Mouse (Mus musculus) spleen, embryonic (tissue): Measurements from ENCODE around the gene Edem1.

Experiments used
- CTCF ChIA-PET: fragments of 350-600 bp; sonication (Branson Sonifier 250); formaldehyde crosslinking; loops from one replicate; lab custom pipeline; 2022; lab: Charles Lee

Gene Edem1

GRCm38 (mm10) chr6:108828234-108828868 is at the start of gene Edem1:
Gene Edem1 (plus strand): TSS chr6:108828641.
- CTCF ChIA-PET = no interaction called here

DNA sequence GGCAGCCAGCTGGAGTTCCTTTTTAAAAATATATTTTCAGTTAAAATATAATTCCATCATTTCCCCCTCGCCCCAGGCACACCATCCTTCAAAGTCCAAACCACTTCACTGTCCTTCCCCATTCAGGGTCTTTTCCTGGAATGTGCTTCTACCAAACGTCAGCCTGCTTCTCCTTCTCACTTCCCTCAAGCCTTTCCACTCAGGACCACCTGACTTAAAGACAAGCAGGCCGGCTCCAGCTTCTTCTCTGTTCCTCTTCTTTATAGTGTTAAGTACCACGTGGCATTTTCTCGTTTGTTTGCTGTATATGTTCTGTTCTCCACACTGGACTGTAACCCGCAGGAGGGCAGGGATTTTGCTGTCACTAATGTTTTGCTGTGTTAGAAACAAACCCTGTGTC is 46.6 kb upstream of the Edem1 start:
- CTCF ChIA-PET = interaction anchor here (0.5 kb wide), 1 partner anchor 70 kb away, joined by 3 read pairs; no protein-coding TSS in a partner anchor

- CTCF ChIA-PET = interaction anchor here (0.5 kb wide), 1 partner anchor 71 kb away, joined by 3 read pairs; no protein-coding TSS in a partner anchor
Observed at GRCm38 (mm10) chr6:108782526-108783183, 45.8 kb upstream of the Edem1 start, which contains the start of gene Arl8b. Gene Arl8b (plus strand): TSS chr6:108783099.

GRCm38 (mm10) chr6:108783184-108783881 is 45.1 kb upstream of the Edem1 start:
- CTCF ChIA-PET = no interaction called here

DNA sequence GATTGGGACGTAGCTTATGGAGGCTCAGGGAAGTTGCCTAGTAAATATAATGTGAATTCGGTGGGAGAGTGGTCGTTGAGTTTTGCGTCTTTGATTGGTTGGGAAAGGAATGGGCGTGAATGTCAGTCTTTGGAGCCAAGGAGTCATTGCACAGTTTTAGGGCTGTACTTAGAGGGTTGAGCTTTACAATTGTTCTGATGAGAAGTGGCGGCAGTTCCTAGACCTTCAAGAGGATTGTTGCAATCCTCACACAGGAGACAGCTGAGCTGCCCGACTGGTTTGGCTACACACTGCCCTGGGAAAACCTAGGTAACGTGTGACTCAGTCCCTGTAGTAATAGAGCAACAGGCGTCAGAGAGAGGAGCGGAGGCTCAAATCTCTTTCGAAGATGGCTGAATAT is 44.4 kb upstream of the Edem1 start:
- CTCF ChIA-PET = no interaction called here

DNA sequence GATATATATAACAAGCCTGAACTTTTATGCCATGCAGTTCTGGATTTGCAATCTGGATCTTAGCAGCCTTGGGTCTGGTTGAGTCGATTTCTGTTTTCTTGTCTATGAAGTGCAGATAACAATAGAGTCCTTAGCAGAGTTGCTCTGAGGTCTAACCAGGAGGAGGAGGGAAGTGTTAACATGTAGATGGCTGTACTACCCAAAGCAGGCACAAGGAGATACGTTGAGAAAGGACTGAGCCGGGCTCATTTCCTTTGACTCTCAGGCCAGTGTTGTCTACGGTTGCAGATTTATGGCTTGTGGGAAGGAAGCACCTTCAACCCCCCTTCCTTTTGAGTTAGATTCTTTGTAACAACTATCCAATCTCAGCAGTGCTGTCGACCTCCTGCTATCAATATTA is 43.6 kb upstream of the Edem1 start:
- CTCF ChIA-PET = interaction anchor here (0.6 to 0.7 kb wide), 2 partner anchors 116 to 720 kb away, joined by 3 read pairs; no protein-coding TSS in a partner anchor

- CTCF ChIA-PET = no interaction called here
Observed at GRCm38 (mm10) chr6:108785551-108785950, 42.9 kb upstream of the Edem1 start.

- CTCF ChIA-PET = interaction anchor here (0.6 kb wide), 1 partner anchor 10 kb away, joined by 3 read pairs; no protein-coding TSS in a partner anchor
Observed at GRCm38 (mm10) chr6:108791498-108791897, 36.9 kb upstream of the Edem1 start.

DNA sequence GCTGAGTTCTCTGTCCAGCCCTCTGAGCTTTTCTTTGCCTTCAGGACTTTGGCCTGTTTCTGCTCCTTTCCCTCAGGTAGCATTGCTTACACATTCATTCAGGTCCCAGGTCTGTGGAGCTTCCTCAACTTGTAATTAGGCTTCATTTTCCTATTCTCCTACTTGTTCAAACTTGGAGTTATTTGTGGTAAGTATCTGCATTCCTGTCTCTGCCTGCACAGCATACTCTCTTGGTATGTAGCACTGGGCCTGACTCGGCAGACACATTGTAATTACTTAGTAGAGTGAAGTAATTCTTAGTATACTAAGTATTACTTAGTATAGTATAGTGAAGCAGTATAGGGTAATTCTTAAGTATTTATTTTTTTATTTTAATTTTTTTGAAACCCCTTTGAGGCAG is 32.5 kb upstream of the Edem1 start:
- CTCF ChIA-PET = interaction anchor here (0.7 kb wide), 1 partner anchor 38 kb away, joined by 4 read pairs; no protein-coding TSS in a partner anchor

GRCm38 (mm10) chr6:108796706-108797105 is 31.7 kb upstream of the Edem1 start:
- CTCF ChIA-PET = interaction anchor here (1.3 kb wide), 1 partner anchor 10 kb away, joined by 4 read pairs; no protein-coding TSS in a partner anchor

DNA sequence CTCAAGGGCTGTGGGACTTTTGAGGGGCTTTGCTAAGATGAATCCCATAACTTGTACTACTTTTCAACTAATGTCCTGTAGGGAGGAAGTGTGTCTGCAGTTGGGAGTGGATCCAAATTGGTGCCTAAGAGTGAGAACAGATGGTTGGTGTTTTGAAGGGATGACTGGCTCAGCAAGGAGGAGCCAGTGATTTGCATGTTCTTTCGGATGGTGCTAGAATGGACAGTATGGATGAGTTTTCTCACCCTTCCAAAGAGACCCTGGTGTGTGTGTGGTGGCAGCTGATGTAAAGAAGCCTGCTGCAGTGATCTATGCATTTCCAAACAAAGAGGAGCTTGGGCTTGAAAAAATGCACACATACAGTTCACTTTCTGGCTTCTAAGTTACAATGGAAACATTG is 23.2 kb upstream of the Edem1 start:
- CTCF ChIA-PET = no interaction called here

- CTCF ChIA-PET = interaction anchor here (1.0 kb wide), 1 partner anchor 9 kb away, joined by 4 read pairs; no protein-coding TSS in a partner anchor
Observed at GRCm38 (mm10) chr6:108805871-108806270, 22.6 kb upstream of the Edem1 start.

DNA sequence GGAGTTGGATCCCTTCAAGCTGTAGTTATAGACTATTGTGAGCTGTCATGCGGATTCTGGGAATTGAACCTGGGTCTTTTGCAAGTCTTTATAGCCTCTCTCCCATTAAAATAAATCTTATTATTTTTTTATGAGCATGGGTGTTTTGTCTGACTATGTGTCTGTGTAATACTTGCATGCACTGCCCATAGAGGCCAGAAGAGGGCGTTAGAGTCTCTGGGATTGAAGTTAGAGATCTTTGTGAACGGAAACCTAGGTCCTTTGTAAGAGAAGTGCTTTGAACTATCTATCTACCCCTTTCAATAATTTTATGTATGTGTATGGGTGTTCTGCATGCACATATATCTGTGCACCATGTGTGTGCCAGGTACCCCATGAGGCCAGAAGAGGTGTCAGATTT is 21.0 kb upstream of the Edem1 start:
- CTCF ChIA-PET = no interaction called here

DNA sequence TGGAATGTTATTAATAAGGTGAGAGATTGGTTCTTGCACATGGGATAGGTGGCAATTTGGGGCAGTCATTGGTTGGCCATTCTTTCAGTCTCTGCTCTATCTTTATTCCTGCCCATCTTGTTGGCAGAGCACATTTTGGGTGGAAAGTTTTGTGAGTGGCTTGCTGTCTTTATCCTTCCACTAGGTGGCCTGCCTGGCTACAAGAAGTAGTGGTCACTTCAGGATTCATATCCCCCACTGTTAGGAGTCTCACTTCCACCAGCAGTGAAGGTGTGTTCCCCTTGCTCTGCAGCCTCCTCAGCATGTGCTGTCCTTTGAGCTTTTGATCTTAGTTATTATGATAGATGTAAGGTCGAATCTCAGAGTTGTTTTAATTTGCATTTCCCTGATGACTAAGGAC is 19.7 kb upstream of the Edem1 start:
- CTCF ChIA-PET = no interaction called here

GRCm38 (mm10) chr6:108810237-108810636 is 18.2 kb upstream of the Edem1 start:
- CTCF ChIA-PET = no interaction called here

- CTCF ChIA-PET = no interaction called here
Observed at GRCm38 (mm10) chr6:108812134-108812533, 16.3 kb upstream of the Edem1 start.

DNA sequence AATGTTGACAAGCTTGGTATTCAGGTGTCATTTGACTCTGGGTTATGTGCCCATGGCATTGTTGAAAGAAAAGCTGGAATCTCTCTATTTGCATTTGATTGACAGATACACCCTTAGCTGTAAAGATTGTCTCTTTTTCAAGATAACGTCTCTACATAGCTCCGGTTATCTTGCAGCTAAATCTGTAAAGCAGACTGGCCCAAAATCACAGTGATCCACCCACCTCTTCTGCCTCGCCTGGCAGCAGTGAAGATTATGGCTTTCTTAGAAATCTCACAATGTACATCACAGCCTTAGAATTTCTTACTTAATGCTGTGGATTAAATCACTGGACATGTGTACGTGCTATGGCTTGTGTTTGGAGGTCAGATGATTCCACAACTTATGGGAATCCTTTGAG is 10.9 kb upstream of the Edem1 start:
- CTCF ChIA-PET = interaction anchor here (0.6 kb wide), 1 partner anchor 44 kb away, joined by 5 read pairs; no protein-coding TSS in a partner anchor

DNA sequence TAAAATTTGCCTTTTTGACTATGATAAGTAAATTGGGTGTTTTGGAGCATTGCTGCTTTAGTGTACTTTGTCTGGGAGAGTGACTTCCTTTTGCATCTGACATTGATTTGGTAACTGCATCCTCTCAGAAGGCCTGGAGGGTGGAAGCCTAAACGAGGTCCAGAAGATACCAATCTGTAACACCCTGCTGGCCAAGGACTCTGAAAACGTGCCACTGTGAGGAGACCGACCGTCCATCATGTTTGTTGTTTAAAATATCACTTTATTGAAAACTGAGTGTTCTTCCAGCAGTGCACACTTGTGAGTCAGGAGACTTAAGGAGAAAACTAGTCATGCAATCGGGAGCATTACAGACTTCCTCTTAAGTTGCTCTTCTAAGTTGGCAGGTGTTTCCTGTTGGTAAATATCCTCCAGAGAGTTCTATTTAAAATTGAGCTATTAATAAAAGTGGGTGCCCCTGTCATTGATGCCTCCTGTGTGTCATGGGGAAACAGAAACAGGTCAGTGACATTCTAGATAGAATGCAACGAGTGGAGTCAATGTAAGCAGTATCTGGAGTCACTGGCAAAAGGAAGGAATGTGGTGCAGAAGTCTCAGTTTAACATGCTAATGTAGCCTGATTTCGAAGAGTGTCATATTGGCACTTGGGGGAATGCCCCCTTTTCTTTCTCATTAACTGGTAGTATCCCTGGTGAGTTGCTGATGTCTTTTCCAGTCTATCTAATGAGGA is 3.5 kb upstream of the Edem1 start:
- CTCF ChIA-PET = no interaction called here

- CTCF ChIA-PET = no interaction called here
Observed at GRCm38 (mm10) chr6:108826070-108826469, 2.4 kb upstream of the Edem1 start.

GRCm38 (mm10) chr6:108827336-108827920 is 1.0 kb upstream of the Edem1 start:
- CTCF ChIA-PET = no interaction called here

DNA sequence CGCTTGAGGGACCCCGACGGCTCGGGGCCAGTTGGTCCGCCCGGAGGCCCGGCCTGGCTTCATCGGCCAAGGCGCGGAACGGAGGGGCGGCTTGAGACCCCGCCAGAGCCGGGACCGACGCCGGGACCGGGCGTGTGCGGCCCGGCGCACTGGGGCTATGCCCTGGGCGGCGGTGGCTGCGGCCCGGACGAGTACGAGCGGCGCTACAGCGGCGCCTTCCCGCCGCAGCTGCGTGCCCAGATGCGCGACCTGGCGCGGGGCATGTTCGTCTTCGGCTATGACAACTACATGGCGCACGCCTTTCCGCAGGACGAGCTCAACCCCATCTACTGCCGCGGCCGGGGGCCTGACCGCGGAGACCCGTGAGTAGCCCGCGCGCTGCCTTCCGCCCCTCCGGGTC is 431 bp downstream of the Edem1 start:
- CTCF ChIA-PET = no interaction called here
